Mouse (Mus musculus) ES-CJ7 (cell line): ENCODE data around the gene Sik2.

Experiments
- DNase-seq: peaks from one replicate; pipeline ENCODE4 v3.0.0; 2011; ENCODE audit warnings: low read depth, low spot score

Sik2 gene

DNA sequence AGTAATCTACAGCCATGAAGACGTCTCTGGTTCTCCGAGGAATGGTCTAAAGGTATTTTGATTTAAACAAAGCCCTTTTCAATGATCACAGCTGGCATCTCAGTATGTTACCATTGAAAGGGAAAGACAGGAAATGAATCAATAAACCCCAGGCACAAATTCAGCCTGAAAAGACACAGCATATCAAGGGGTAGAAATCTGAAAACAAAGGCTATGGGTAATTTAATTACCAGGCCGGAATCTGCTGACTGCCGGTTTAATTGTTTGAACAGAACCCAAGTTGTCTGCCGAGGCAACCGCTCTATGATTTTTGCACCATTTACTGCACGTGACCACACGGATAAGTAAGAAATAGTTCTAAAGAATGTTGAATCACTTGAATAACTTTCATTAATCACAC lies 22.8 kb downstream of the Sik2 start:
- DNase-seq, result peak; percentile 18

DNA sequence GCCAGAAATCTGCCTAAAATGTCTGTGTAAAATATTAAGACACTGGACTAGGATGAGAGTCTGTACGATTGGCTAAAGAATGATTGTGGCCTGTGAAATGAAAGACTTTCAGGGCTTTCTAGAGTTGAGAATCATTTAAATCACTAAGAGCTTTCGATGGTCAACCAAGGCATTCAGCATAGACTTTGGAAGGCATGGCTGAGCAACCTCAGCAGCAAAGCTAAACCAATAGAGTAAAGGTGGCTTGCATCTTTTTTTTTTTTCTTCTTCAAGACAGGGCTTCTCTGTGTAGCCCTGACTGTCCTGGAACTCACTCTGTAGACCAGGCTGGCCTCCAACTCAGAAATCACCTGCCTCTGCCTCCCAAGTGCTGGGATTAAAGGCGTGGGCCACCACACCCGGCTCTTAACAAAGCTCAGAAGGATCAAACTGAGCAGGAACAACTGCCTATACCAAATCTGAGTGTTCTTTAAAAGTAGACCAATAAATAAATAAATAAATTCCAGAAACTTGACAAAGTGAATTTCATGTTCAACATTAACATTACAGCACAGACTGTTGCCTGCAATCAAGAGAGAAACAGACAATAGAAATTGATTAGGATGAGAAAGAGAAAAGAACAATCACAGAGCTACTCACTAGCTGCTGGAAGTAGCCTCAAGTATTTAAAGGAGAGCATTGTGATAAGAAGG lies 27.2 kb downstream of the Sik2 start:
- DNase-seq, result peak; percentile 67

DNA sequence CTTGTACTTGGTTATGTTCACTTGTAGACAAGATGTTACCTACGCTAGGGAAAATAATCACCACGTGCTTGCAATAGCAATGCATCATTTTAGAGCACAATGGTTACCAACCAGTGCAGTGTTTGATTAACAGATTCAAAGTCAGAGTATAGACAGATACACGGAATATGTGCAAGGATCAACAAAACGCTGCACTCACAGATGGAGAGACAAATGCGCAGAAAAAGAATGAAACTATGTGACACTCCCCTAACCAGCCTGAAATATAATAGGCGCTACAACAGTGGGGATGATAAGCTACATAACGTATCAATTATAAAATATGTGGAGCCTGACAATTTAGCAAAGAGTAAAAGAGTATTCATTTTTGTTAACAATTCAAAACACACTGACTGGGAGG lies 34.2 kb downstream of the Sik2 start:
- no peak for DNase-seq

DNA sequence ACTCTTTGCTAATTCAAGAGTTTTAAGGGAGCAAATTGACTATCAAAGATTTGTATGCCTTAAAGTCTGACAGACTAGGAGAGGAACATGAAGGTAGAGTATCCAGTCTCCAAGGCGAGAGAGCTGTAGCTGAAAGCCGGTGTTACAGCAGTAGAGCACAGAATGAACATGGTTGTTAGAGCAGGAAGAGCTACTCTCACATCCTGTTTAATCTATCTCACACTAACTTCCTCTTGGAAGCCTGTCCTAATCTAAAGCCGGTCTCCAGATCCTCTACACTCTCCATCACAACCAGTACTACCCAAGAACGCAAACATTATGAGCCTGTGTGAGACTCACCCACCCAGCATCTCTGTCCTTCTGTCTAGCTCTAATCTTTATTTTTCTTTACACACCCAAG lies 38.5 kb downstream of the Sik2 start:
- DNase-seq, result no peak

DNA sequence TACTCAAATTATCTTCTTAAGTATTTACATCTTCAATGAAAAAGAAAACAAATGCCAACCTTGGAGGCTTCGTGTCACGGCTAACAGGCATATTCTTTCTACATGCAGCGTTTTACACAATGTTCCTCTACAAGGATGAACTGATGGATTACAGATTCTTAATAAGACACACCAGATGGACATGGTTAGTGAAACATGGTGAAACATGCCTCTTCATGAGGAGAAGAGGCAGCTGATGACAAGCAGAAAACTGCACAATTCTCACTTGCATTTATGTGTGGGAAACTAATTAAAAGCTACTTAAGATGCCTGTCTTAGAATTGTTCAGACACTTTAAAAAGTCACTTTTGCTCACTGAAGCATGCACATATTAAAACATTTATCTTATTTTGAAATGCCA lies 39.6 kb downstream of the Sik2 start:
- DNase-seq, result no peak

DNA sequence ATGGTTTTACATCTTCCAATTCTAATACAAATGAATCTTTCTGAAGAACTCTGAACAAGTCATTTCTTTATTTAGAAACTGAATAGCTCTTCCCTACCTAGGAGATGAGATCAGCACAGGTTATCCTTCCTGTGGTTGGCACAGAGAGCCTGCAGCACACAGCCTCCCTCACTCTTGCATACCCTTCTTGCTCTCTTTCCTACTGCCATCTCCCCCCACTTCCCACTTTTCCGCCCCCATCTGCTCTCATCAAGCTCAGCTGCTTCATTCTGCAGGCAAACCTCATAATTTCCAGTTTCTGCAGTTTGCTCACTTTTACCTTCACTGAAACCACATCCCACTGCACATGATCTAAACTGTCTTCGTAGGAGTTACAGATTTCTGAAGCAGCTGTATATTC lies 42.6 kb downstream of the Sik2 start:
- no peak for DNase-seq

DNA sequence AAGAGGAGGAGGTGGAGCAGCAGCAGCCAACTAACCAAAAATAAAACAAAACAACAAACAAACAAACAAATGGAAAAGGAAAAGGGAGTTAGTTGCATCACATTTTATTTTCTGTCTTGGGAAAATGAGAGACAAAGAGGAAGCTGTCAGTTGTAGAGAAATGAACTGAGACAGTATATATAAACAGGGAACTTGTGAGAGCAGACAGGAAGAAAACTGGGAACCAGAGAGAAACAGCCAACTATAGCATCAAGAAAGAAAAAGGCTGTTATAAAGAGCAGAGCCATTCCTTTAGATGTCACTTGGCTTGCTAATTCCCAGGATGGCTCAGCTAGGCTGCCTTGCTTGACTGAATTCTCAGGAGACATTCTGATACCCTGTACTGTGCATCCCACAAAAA lies 43.5 kb downstream of the Sik2 start:
- no peak for DNase-seq

DNA sequence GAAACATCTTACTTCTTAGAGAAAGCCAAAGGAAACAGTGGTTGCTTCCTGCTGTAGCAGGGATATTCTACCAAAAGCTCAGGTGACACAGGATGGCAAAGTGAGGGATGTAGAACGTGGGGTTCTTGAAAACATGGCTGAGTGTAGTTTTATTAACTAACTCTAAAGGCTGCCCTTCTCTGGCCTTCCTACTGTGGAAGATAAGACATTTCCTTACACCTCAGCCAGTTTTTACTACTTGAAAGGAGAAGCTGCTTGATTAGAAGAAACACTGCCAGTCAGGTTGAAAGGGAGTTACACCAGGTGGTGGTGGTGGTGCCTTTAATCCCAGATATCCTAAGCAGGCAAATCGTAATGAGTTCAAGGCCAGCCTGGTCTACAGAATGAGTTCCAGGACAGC lies 44.0 kb downstream of the Sik2 start:
- DNase-seq, result no peak

DNA sequence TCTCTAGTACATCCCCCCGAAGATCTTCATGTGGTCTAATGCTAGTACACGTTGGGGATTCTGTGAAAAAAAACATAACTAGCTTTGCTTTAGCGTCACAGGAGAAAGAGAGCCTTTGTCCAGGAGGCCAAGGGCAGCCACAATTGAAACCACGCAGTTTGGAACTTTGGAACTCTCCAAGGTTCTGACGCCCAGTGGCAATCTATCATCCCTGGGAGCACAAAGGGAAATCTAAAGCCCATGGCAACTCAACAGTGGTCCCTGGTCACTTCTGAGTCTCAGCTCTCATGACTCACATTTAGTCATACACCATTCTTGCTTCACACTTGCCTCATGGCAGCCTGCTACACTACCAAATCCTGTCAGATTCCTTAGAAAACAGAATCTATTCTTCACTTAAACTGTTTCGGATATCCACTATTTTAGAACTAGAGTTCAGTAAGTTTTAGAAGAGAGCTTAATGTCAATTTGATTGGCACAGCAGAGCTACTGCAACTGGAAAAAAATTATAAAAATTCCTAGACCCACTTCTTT lies 50.9 kb downstream of the Sik2 start:
- DNase-seq, result no peak

DNA sequence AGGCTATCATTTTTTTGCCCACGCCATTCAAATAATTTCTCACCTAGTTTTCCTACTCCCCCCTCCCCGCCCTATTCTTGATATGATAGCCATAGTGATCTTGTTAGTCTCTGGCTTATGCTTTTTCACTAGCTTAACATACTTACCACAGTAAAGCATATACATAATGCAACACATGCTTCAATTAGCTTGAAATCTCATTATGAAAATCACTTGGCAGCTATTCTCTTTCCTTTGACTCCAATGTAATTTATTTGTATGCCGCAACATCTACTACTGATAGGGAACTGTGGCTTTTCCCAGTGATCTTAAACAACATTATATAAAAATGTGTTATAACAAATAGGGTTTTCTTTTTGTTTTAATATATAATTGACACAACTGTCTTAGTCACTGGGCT lies 53.7 kb downstream of the Sik2 start:
- DNase-seq, result no peak

DNA sequence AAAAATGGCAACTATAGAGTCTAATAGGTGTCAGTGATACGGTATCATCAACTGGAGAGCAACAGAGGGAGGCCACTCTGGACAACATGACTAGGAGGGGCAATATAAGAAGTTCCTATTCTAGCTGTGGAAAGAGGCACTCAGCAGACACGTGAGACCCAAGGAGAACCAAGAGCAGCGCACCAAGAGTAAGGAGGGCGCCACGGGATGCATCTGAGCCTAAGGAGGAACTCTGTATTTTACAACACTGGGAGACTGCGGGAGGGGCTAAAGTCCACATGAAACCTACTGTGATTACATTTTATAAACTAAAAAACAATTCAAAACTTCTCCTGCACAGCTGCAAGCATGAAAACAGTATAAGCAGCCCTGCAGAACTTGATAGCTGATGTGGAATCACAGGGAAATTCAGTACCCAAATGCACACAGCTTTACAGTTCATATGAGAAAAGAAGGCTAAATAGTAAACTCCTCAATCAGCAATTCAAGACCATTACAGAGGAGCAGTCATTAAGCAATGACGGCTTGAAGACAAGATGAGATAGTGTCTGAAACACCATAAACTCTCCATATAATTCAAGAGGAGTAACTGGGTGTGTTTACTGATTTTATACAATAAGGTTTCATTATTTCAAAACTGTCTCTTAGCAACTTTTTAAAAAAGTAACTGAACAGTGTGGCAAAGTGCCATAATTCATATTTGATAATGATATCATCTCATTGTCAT lies 60.6 kb downstream of the Sik2 start:
- DNase-seq, result no peak

DNA sequence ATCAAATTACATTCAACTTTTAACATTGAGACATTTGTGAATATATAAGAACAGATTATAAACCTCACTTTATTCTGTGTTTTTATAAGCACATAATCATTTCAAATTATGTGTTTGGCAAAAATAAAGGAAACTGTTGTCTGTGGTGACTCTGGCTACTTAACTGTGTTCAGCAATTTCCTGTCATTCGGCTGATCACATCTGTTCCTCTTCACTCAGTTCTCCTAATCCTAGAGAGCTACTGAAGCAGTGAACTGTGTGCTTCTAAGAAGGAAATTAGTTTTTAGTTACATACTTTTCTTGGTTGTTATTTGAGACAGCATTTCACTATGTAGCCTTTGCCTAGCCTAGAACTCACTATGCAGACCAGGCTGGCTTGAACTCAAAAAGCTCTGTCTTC lies 62.5 kb downstream of the Sik2 start:
- no peak for DNase-seq

DNA sequence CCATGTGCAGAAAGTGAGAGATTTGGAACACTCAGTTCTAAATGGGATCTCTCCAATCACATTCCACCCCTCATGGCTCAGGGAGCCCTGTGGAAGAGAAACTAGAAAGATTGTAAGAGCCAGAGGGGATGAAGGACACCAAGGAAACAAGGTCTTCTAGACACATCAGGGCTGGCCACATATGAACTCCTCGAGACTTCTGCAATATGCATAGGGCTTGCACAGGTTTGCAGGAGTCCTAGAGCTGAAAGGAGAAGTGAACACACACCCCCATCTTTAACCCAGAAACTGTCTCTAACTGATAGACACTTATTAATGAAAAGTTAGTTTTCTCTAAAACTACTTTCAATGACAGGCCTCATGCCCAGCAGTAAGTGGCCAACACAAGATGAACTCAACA lies 64.0 kb downstream of the Sik2 start:
- DNase-seq, result no peak

DNA sequence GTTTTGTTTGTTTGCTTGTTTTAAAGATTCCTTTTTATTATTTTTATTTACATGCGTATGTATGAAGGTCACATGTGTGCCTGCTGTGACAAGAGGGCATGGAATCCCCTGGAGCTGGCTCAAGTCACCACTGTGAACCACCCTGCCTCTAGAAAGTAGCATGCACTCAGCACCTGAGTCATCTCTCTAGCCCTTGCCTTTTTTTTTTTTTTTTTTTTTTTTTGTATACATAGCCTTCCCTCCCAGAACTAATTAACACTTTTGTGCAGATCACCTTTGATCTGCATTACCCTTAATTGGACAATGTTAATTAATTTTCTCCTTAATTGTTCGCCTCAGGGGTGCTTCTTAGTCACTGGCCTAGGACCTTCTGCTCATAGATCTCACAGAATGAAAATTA lies 66.2 kb downstream of the Sik2 start:
- DNase-seq, result no peak

DNA sequence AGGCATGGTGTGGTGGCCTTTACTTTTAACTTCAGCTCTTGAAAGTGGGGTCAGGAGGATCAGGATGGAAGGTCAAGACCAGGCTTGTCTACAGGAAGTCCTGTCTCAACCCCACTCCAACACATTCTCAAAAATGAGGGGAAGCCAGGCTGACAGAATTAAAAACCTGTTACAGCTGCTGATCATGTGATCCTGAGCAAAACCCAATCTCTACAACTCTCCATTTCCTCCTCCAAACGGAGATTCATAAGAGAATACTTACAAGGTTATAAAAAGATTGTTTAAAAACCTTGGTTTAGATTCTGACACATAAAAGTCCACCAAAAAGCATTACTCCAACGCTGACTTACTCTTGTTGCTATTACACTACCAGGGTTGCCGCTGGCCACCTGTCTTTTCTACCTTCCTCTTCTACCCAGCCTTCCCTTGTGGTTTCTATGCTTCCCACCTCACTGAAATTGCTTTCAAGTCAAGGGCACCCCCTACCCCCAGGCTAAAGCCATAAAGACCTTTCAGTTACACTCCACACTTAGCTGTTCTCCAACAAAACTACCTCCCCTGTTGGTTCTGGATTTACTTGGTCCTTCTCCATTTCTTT lies 67.0 kb downstream of the Sik2 start:
- no peak for DNase-seq

DNA sequence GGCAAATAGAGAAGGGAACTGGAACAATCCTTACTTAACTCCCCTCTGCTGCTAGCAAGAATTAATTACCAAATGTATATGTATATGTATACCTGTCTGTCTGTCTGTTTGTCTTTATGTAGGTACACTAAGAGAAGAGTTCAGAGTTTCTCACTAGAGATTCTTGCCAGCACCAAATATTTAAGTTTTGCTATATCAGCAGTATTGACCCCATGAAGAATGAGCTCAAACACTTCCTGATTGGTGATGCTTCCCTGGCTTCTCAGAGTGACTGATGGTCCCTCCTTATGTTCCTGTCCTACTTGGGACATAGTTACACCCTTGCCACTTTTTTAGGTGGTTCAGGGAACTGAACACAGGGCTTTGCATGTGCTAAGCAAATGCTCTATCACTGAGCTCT lies 78.9 kb downstream of the Sik2 start:
- DNase-seq, result no peak

DNA sequence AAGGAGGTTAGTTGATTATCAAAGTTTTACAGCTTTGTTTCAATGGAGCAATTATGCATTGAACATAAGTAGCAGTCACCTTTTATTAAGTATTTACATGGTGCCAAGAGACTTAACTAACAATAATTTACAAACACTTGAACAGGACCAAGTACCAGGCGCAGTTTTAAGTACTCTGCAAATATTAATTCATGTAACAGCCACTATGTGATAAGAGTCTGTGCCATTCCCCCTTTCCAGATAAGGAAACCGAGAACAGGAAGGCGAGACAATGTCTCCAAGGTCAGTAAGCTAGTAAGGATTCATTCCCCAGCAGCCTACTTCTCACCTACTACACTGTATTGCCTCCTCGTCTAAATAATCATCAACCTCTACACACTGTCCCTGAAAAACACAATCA lies 83.1 kb downstream of the Sik2 start:
- no peak for DNase-seq

DNA sequence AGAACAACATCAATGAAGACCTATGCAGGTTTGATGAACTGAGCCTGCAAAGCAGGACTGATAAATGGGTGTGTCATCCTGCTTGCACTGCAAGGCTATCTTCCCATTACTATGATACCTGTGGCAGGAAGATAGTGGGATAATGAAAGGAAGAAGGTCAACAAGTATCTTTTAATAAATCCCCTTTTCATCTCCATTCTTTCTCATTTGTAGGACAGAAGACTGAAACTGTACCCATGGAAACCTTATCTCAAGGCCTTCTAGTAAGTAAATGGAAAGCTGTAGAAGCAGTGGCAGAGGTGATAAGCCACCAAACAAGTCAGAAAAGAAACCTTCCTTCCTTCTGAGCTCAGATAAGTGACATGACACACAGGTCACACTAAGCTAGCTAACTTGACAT lies 84.4 kb downstream of the Sik2 start:
- no peak for DNase-seq

DNA sequence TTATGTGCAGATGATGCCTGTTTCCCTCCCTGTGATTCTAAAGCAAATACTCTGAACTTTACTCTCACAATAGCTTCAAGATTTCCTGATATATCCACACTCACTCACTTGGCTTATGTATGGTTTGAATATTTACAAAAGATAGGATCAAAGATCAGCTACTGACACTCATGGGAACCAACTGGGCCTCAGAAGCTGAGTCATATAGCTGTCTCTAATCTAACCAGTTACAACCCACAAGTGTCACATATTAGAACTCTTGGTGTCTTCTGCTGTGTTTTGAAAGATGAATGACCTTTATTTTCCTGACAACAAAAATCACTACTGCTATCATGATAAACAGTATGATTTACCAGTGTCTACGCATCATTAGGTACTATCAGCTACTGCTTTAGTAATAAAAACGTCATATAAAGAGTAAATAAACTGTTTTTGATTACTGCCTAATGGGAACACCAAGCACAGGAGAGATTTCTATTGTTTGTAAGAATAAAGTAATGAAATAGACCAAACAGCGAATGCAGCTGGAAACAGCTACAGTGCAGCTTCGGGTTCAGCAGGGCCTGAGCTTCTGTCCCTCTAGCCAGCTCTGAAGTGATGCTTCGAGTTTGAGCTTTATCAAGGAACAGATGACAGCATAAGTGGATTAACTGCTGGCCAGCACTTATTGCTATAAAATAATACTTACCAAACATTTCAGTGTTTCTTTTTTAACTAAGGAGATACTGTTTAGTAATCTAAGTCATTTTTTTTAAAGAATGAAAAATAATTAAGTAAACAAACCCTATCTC lies 86.3 kb downstream of the Sik2 start:
- no peak for DNase-seq

DNA sequence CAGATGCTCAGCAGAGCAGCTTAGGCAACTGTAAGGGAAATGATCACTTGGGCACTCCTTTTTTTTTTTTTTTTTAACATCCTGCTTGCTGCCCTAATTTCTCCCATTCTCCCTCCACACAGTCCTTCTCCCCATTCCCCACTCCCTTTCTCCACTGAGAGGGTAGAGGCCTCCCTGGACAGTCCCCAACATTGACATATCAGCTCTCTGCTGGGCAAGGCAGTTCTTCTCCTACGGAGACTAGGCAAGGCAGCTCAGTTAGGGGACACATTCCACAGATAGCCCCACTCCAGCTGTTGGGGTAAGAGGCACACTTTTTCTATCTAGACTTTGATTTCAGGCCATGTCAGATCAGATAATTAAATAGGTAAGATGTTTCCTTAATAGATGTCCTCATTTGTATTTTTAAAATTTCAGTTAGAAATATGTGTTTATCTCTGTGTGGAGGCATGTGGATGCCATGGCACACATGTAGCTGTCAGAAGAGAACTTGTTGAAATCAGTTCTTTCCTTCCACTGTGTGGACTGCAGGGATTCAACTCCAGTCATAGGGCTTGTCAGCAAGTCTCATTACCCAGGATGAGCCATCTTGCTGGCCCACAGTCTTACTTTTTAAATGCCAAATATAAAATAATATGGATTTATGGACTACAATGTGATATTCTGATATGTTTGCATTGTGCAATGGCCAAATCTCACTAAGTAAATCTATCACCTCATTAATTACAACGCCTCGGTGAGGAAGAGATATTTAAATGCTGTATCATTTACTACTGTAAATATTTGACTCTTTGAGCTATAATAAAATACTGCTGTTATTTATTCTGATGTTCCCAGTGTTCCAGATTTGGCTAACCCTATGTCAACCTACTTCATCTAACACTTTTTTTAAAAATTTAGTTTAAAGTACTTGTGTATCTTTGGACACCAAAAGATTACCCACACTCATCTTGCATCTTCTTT lies 87.7 kb downstream of the Sik2 start:
- no peak for DNase-seq

DNA sequence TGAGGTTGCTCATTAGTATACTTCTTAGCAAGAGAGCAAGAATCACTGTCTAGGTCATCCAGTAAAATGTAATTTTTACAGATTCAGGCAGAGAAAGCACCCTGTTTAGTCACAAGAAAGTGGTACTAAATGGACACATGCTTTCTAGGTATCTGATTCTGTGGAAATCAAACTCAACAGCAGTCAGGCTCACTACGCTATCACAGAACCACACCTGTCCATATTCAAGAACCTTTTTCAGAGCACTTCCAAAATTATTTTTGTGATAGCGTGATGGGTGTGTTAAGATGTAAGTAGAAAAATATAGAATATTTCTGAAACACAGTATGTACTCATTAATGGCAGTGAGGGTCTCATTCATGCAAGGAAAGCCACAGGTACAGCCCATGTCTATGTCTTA lies 89.3 kb downstream of the Sik2 start:
- DNase-seq, result no peak
